Mouse (Mus musculus): ENCODE data around the gene Asb16.

GRCm38 (mm10) chr11:102277754-102278153 lies 9.2 kb downstream of the Asb16 start:
- TF ChIP-seq CTCF (IDR thresholded peaks at IDR 0.05; ENCODE audit: borderline replicate concordance, extremely low read depth, insufficient read depth, insufficient read length) = no peak
- no peak for TF ChIP-seq POLR2A (IDR thresholded peaks at IDR 0.05; ENCODE audit: borderline replicate concordance, extremely low read depth, insufficient read depth, insufficient read length, poor library complexity, severe bottlenecking)
